Mouse (Mus musculus) hindbrain, embryonic 13.5 days (tissue): ENCODE measurements around the gene Hook2. TPM values are rescaled to one million over a fixed set of nuclear protein-coding genes. Genes with fewer than 3 reads are reported as not detected.

Experiments
- ATAC-seq: fragments of 200-750 bp; cut with Nextera tagmentation; 2 replicates; pipeline ENCODE4 v1.8.0; 2017; ENCODE audit warnings: moderate TSS enrichment; ENCODE audit not compliant: low FRiP score
- H3K27ac ChIP-seq: fragments of 300-500 bp; sonication (generic); 2 replicates; pipeline ENCODE4 v1.5.1; 2015; ENCODE audit warnings: inconsistent platforms, mild to moderate bottlenecking, moderate library complexity
- H3K27me3 ChIP-seq: fragments of 300-500 bp; sonication (generic); 2 replicates; pipeline ENCODE4 v1.6.1; 2015; ENCODE audit warnings: mild to moderate bottlenecking, inconsistent platforms
- H3K36me3 ChIP-seq: fragments of 300-500 bp; sonication (generic); 2 replicates; pipeline ENCODE4 v1.6.1; 2015; ENCODE audit warnings: mild to moderate bottlenecking, inconsistent platforms
- H3K4me1 ChIP-seq: fragments of 300-500 bp; sonication (generic); replicated peaks from 2 replicates; pipeline ENCODE4 v1.6.1; 2015; ENCODE audit warnings: inconsistent platforms
- H3K4me2 ChIP-seq: fragments of 300-500 bp; sonication (generic); 2 replicates; pipeline ENCODE4 v1.6.1; 2015; ENCODE audit warnings: inconsistent platforms, mild to moderate bottlenecking, moderate library complexity
- H3K4me3 ChIP-seq: fragments of 300-500 bp; sonication (generic); 2 replicates; pipeline ENCODE4 v1.5.1; 2015; ENCODE audit warnings: mild to moderate bottlenecking, inconsistent platforms
- H3K9ac ChIP-seq: fragments of 300-500 bp; sonication (generic); 2 replicates; pipeline ENCODE4 v1.6.1; 2015; ENCODE audit warnings: mild to moderate bottlenecking, inconsistent platforms
- H3K9me3 ChIP-seq: fragments of 300-500 bp; sonication (generic); 2 replicates; pipeline ENCODE4 v1.6.1; 2016; ENCODE audit warnings: inconsistent platforms
- WGBS: fragments of 180-500 bp; shearing (Covaris S2); methylation state at CpG from one replicate; pipeline ENCODE4 v1.1.7; 2015; 5-methylcytosine and 5-hydroxymethylcytosine counted together
- polyA plus RNA-seq: library from polyadenylated mRNA; unstranded; fragments of >200 nt; fragmentation: Nextera tagmentation; extraction: Ambion mirVana; gene quantifications from 2 replicates; pipeline ENCODE4 v1.2.1, GENCODE M21; 2015

Gene Hook2
- polyA plus RNA-seq, 1 experiment from 2014 or later: 25.5 TPM

DNA sequence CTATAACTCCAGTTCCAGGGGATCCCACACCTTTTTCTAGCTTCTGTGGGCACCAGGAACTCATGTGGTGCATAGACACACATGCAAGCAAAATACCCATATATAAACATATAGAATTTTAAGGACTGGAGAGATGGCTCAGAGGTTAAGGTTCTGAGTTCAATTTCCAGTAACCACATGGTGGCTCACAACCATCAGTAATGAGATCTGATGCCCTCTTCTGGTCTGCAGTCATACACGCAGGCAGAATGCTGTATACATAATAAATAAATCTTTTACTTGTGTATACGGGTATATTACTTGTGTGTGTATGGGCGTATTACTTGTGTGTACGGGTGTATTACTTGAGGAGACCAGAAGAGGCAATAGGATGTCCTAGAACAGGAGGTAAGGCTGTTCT, 26.5 kb upstream of the Hook2 start:
- no peak for ATAC-seq
- Histone ChIP-seq H3K9ac (no peak overlapping the region), H3K4me2 (no peak overlapping the region), H3K27ac (no peak overlapping the region), H3K36me3 (peaks cover 10% of the 10 kb centered on the region), H3K9me3 (no peaks in the 10 kb centered on the region), H3K4me3 (no peak overlapping the region), H3K27me3 (no peaks in the 10 kb centered on the region), H3K4me1 (peaks cover 32% of the 10 kb centered on the region)
- 92% methylated on average over 4 of the region's 4 CpGs for WGBS

DNA sequence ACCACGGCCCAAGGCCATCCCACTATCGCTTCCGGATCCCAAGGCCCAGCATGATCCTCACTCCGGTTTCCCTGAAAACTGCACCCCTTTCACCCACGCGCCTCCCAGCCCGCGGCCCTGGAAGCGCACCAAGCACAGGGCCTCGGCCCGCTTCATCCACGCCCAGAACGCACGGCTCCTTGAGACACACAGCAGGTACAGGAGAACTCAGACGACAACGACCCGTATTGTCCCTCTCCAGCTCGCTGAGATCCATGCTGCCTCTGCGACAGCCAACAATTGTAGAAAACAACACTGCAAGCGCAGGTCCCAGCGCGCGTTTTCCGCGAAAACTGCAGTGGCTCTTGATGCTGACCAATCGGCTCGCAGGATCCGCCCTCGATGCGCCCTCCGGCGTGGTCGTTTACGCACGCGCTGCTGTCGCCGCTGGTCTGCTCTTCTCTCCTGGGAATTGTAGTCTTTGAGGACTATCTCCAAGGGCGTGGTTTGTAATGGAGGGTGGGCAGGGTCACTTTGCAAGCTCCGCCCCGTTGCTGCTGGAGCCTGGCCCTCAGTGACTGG, 24.6 kb upstream of the Hook2 start:
- Histone ChIP-seq H3K9ac (peak overlapping the region; percentile 80), H3K4me1 (peaks cover 38% of the 10 kb centered on the region), H3K27me3 (no peaks in the 10 kb centered on the region), H3K9me3 (no peaks in the 10 kb centered on the region), H3K4me3 (peak overlapping the region; percentile 62), H3K36me3 (peaks cover 5% of the 10 kb centered on the region), H3K4me2 (peak overlapping the region; percentile 92), H3K27ac (peak overlapping the region; percentile 70)
- under 1% methylated on average over 41 of the region's 41 CpGs for WGBS
- ATAC-seq: peak; percentile 77

DNA sequence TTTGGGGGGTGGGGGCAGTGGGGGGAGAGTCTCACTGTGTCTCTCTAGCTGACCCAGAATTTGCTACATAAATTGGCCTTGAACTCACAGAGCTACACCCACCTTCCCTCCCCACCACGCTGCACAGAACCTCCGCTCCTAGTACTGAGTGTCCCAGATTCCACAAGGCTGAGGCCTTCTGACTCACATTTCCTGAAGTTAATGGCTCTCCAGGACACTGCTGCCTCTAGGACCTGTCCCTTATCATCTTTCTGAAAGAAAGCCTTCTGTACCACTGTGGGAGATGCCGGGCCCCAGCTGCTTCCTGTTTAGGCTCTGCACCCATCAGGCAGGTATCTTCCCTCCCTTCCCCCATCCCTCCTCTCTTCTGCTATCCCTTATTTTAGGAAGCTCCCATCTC, 23.8 kb upstream of the Hook2 start:
- ATAC-seq: no peak
- Histone ChIP-seq H3K4me3 (peak overlapping the region; percentile 62; the same call in 1 of the 2 replicates), H3K27me3 (no peaks in the 10 kb centered on the region), H3K36me3 (peaks cover 10% of the 10 kb centered on the region), H3K9ac (no peak overlapping the region), H3K4me1 (peaks cover 46% of the 10 kb centered on the region), H3K9me3 (no peaks in the 10 kb centered on the region), H3K27ac (no peak overlapping the region), H3K4me2 (peak overlapping the region; percentile 92)
- WGBS: 58% methylated on average over 3 of the region's 3 CpGs

DNA sequence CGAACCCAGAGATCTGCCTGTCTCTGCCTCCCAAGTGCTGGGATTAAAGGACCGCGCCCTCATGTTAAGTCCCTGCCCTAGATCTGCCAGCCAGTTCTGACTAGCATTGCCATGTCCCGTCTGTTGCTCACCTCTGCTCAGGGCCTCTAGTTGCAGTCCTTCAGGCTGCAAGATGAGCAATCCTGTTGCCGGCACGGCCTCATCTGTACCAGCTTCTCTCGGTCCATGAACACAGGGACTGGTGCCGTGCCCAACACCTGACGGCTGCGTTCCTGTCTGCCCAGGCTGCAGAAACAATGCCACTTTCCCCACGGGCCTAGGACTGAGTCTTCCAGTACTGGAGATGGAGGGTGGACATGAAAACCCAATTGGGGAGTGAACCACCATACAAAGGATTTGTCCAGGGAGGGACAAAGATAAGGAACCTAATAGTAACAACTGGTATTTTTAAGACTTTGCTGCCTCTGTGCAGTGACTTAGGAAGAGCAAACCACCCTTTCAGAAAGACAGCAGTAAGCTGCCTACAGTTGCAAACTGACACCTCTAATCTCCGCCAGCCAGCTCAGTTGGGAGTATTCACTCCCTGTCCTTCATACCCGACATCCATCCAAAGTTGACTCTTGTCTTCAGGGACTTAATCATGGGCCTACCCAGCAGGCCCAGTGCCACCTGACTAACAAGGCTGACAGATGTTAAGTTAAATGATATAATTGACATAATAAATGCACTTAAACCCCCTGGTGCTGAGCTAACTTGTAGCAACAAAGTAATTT, 22.7 kb upstream of the Hook2 start:
- no peaks in the 10 kb centered on the region for H3K27me3 ChIP-seq
- H3K4me2 ChIP-seq: no peak overlapping the region
- ATAC-seq: no peak

DNA sequence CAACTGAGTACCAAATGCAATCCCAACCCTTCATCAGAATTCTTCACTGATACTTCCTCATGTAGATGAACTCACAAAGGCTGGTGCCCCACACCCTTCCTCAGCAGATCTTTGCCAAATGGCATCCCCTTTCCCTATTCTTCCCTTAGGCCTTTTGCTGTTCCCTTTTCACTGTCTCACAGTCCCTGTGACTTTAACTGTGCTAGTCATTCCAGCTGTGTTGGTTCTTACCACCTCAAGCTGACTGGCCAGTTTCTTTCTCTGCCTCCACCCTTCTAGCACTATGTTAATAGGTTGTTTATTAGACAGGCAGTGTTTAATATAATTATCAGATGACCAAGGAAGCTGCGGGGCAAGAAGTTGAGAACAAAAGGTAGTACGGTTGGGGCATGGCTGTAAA, 21.8 kb upstream of the Hook2 start:
- 13% methylated on average over 2 of the region's 2 CpGs for WGBS

More for the DNA sequence above, 22.7 kb upstream of the Hook2 start:
- WGBS: 90% methylated on average over 13 of the region's 13 CpGs
- no peak overlapping the region for H3K9ac ChIP-seq
- no peak overlapping the region for H3K27ac ChIP-seq
- H3K9me3 ChIP-seq: no peaks in the 10 kb centered on the region
- H3K4me1 ChIP-seq: peaks cover 50% of the 10 kb centered on the region
- H3K4me3 ChIP-seq: no peak overlapping the region
- peaks cover 21% of the 10 kb centered on the region for H3K36me3 ChIP-seq

DNA sequence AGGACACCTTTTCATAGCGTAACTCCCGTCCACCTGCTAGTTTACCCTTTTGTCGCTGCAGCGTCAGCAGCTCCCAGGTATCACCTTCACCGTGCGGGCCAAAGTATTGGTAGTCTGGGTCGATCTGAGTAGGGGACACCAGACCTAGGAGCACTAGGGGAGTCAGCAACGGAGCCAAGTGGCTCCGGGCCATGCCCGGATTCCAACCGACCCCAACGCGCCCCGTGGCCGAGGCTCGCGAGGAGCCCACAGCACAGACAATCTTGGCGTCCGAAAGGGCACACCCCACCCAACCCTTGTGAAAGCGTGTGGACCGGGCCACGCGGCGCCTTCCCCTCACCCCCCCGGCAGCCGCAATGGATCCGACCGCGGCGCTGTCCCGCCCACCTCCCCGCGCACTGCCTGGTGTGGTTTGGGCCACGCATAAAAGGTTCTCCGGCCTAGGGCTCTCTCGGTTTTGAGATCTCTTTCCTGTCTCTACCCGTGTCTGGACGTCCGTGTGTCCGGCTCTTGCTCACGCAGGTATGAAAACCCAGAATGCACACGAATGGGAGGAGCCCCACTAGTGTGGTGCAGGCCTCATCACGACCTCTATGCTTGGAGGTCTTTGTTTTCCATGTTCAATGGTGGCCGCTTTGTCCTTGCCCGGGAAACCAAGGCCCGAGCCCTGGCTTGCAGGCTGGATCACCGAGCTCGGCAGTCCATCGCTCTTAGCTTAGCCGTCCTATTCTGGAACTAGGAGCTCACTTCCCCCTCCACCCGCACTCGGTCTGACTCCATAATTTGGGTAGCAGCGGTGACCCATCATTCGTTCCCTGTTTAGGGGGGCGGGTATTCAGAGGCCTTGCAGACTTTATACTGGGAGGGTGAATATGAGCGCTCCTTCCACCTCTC, 20.9 kb upstream of the Hook2 start, which contains the start of the genes Gm49661, Prdx2 and Rnaseh2a:
Gm49661 (minus strand) TSS at position 193 of the 894 bp plus-strand sequence.
Prdx2 (plus strand) TSS at position 347 of the 894 bp plus-strand sequence.
Rnaseh2a (minus strand) TSS at position 527 of the 894 bp plus-strand sequence.
- Histone ChIP-seq H3K9ac (peak within 1 kb of the TSS; percentile 90), H3K36me3 (peaks cover 35% of the 10 kb centered on the region), H3K4me1 (peaks cover 56% of the 10 kb centered on the region), H3K4me3 (peak within 1 kb of the TSS; percentile 74), H3K4me2 (peak within 1 kb of the TSS; percentile 98), H3K9me3 (no peaks in the 10 kb centered on the region), H3K27ac (peak within 1 kb of the TSS; percentile 91), H3K27me3 (no peaks in the 10 kb centered on the region)
- ATAC-seq: peak; percentile 77
- WGBS: under 1% methylated on average over 56 of the region's 56 CpGs

More for the DNA sequence above, 21.8 kb upstream of the Hook2 start:
- Histone ChIP-seq H3K9ac (peak overlapping the region; percentile 90), H3K4me3 (peak overlapping the region; percentile 74), H3K4me1 (peaks cover 50% of the 10 kb centered on the region), H3K9me3 (no peaks in the 10 kb centered on the region), H3K4me2 (peak overlapping the region; percentile 98), H3K27ac (peak overlapping the region; percentile 91), H3K27me3 (no peaks in the 10 kb centered on the region), H3K36me3 (peaks cover 30% of the 10 kb centered on the region)
- ATAC-seq: no peak

DNA sequence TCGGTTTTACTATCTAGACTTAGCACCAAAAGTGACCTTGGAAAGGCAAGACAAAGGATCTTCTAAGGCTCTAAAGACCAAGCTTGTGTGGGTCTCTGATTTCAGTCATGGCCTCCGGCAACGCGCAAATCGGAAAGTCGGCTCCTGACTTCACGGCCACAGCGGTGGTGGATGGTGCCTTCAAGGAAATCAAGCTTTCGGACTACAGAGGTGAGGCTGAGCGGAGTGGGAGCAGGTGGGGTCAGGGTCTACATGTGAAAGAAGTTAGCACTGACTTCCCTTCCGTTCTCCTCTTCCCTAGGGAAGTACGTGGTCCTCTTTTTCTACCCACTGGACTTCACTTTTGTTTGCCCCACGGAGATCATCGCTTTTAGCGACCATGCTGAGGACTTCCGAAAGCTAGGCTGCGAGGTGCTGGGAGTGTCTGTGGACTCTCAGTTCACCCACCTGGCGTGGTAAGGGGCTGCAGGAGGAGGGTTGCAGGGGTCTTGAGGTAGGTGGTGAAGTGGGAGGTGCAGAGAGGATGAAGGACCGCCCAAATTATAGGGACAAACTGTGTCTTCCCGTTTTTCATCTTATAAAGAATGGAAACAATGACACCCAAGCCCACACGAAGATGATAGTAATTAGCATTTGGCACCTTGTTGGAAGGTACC, 20.1 kb upstream of the Hook2 start:
- ATAC-seq: no peak
- Histone ChIP-seq H3K27ac (peak overlapping the region; percentile 91), H3K4me2 (peak overlapping the region; percentile 98), H3K27me3 (no peaks in the 10 kb centered on the region), H3K4me1 (peaks cover 57% of the 10 kb centered on the region), H3K9me3 (no peaks in the 10 kb centered on the region), H3K4me3 (peak overlapping the region; percentile 74), H3K9ac (peak overlapping the region; percentile 90), H3K36me3 (peaks cover 41% of the 10 kb centered on the region)
- WGBS: 8% methylated on average over 21 of the region's 21 CpGs

DNA sequence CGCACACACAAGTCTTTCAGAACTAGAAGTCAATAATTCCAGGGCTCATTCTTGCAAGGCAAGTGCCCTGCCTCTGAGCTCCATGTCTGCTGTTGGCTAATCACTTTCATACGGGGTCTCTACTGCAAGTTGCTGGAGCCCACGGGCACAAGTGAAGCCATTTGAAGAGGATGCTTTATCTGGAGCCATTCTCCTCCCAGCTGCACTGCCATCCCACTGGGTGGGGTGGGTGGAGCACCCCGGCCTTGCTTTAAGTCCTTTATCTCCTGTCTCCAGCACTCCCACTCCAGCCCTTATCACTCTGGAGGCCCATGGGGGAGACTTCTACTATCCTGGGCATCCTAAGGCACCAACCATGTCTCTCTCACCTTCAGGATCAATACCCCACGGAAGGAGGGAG, 19.5 kb upstream of the Hook2 start:
- ATAC-seq: no peak
- Histone ChIP-seq H3K27ac (peak overlapping the region; percentile 91), H3K9ac (peak overlapping the region; percentile 90), H3K36me3 (peaks cover 41% of the 10 kb centered on the region), H3K27me3 (no peaks in the 10 kb centered on the region), H3K4me2 (peak overlapping the region; percentile 98), H3K4me3 (peak overlapping the region; percentile 74), H3K4me1 (peaks cover 59% of the 10 kb centered on the region), H3K9me3 (no peaks in the 10 kb centered on the region)
- 66% methylated on average over 5 of the region's 5 CpGs for WGBS

DNA sequence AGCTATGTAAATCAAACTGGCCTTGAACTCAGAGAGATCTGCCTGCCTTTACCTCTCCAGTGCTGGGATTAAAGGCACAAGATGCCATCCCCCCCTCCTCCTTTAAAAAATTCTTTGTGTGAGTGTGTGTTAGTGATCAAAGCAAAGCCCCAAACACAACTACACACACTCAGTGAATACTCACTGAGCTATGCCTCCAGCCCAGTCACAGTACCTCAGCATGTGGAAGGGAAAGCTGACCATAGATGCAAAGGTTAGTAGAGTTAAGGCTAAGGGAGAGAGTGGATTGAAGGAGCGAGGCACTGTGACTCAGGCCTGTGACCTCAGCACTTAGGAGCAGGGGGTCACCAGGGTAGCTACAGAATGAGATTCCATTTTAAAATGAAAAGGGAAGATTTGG, 17.3 kb upstream of the Hook2 start:
- Histone ChIP-seq H3K4me1 (peaks cover 66% of the 10 kb centered on the region), H3K4me2 (no peak overlapping the region), H3K9me3 (no peaks in the 10 kb centered on the region), H3K36me3 (peaks cover 41% of the 10 kb centered on the region), H3K27me3 (peaks cover 12% of the 10 kb centered on the region), H3K4me3 (no peak overlapping the region), H3K27ac (no peak overlapping the region), H3K9ac (no peak overlapping the region)
- no peak for ATAC-seq
- WGBS: 93% methylated on average over 1 of the region's 1 CpGs

DNA sequence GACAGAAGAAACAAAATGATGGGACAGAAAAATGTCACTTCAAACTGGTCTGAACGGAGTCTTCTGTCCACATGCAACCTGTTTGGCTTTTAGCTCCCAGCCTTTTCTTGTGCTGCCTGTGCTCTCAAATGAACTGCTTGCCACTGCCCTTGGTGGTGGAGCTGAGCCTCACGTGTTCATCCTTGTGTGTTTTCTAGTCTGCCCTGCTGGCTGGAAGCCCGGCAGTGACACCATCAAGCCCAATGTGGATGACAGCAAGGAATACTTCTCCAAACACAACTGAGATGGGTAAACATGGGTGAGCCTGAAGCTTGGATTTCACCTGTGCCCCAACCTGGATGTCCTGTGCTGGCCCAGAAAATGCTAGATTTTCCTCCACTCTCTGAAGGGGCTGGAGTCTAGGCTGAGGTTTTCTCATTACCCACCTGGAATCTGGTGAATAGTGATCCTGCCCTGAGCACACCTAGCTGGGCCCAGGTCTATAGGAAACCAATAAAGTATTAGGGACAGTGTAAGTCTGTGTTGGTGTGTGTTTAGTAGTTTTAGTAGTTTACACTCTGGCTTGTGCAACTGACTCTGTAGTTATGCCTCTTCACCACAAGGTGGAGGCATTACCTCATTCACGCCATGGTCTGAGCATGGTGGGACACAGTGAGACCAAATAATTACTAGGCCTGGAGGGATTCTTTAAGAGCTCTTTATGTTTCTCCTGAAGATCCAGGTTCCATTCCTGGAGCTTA, 16.4 kb upstream of the Hook2 start:
- Histone ChIP-seq H3K27ac (peak overlapping the region; percentile 9; the same call in 1 of the 2 replicates), H3K4me3 (no peak overlapping the region), H3K9me3 (no peaks in the 10 kb centered on the region), H3K36me3 (peaks cover 41% of the 10 kb centered on the region), H3K27me3 (peaks cover 13% of the 10 kb centered on the region), H3K4me1 (peaks cover 67% of the 10 kb centered on the region), H3K4me2 (no peak overlapping the region), H3K9ac (0 out of 2 replicates have a peak overlapping the region, but pooled peaks have one; percentile 44)
- ATAC-seq: no peak
- 61% methylated on average over 4 of the region's 4 CpGs for WGBS

DNA sequence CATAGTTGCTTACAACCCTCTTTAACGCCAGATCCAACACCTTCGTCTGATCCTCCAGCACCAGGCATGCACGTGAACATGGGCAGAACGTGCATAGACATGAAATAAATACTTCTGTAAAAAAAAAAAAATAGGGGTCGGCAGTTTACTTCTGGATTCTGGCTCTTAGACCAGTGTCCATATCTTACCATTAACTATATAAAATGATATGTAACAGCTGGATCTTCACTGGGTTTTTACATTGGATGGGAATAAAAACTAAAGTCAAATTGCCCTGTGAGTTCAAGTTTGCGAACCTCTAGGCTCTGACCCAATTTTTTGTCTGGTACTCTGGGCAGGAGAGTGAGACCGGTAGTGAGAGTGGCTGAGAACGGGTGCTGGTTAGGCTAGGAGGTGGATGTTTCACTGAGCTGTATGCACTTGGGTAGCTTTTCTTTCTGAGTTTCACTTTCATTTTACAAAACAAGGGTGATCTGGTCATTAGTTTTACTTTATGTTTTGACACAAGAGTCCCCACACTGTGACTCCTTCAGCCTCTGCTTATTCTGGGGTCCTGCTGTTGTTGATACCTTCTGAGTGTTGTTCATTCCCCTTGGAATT, 15.8 kb upstream of the Hook2 start:
- peaks cover 41% of the 10 kb centered on the region for H3K36me3 ChIP-seq
- ATAC-seq: no peak
- peaks cover 73% of the 10 kb centered on the region for H3K4me1 ChIP-seq
- no peaks in the 10 kb centered on the region for H3K9me3 ChIP-seq
- peaks cover 13% of the 10 kb centered on the region for H3K27me3 ChIP-seq
- H3K4me3 ChIP-seq: no peak overlapping the region
- WGBS: 83% methylated on average over 8 of the region's 8 CpGs
- H3K27ac ChIP-seq: 0 out of 2 replicates have a peak overlapping the region, but pooled peaks have one; percentile 9
- H3K4me2 ChIP-seq: no peak overlapping the region; the same call in 1 of the 2 replicates
- H3K9ac ChIP-seq: no peak overlapping the region
